ENCODE assay signal across 11 mouse cellular contexts in genomic region chr17:80800454-80800853, GRCm38 (mm10).
A peak's percentile ranks its signal among the peaks of the same experiment; 100 is the strongest.
DNase-seq lines count a peak whose midpoint lies in the region; ATAC-seq and TF ChIP-seq lines count a peak whose summit lies in the region.
"Had no signal": no experiment of that assay in that cellular context is flagged by ENCODE, and none has a peak within 500 bp of the region (broad histone marks: within the 10 kb centered on the region; RNA-seq: fewer than 3 reads in every experiment).

No protein-coding gene starts in this region.

- no peaks in the 10 kb centered on the region for H3K36me3 ChIP-seq in forebrain, embryonic 15.5 days
- no peaks in the 10 kb centered on the region for H3K36me3 ChIP-seq in forebrain, embryonic 12.5 days (replicated peaks)
- H3K36me3 ChIP-seq in liver, adult 2 months (ENCODE audit: control insufficient read depth, insufficient read depth, low read length) = no peaks in the 10 kb centered on the region
- no peaks in the 10 kb centered on the region for H3K36me3 ChIP-seq in liver, embryonic 12.5 days
- H3K36me3 ChIP-seq in limb, embryonic 14.5 days (ENCODE audit: control insufficient read depth, insufficient read depth, low read length) = no peaks in the 10 kb centered on the region

- no peaks in the 10 kb centered on the region for H3K9me3 ChIP-seq in forebrain, embryonic 15.5 days
- no peaks in the 10 kb centered on the region for H3K9me3 ChIP-seq in forebrain, embryonic 12.5 days
- no peaks in the 10 kb centered on the region for H3K9me3 ChIP-seq in liver, embryonic 12.5 days (replicated peaks)
- no peaks in the 10 kb centered on the region for H3K9me3 ChIP-seq in limb, embryonic 14.5 days (ENCODE audit: control insufficient read depth, low read length)

- no peak for ATAC-seq in forebrain, embryonic 15.5 days (replicated peaks)
- no peak for ATAC-seq in forebrain, embryonic 12.5 days (ENCODE audit: low FRiP score)
- no peak for ATAC-seq in liver, embryonic 12.5 days
- ATAC-seq in limb, embryonic 14.5 days (ENCODE audit: low FRiP score, low read depth) = no peak
- ATAC-seq in monocyte, adult 5-6 weeks (replicated peaks; ENCODE audit: insufficient number of reproducible peaks, low FRiP score, low TSS enrichment, poor library complexity, severe bottlenecking) = no peak

- H3K4me1 ChIP-seq in forebrain, embryonic 15.5 days = peaks cover 16% of the 10 kb centered on the region
- H3K4me1 ChIP-seq in forebrain, embryonic 12.5 days = peaks cover 13% of the 10 kb centered on the region
- H3K4me1 ChIP-seq in liver, adult 2 months (ENCODE audit: control insufficient read depth, insufficient read depth, low read length) = peaks cover 2% of the 10 kb centered on the region; the same call in 1 of the 2 replicates
- H3K4me1 ChIP-seq in liver, embryonic 12.5 days = 0 out of 2 replicates have a peak, but pooled peaks cover 16% of the 10 kb centered on the region
- peaks cover 28% of the 10 kb centered on the region for H3K4me1 ChIP-seq in limb, embryonic 14.5 days (ENCODE audit: control insufficient read depth, insufficient read depth, low read length)

- no peak overlapping the region for H3K4me2 ChIP-seq in forebrain, embryonic 15.5 days (replicated peaks)
- H3K4me2 ChIP-seq in forebrain, embryonic 12.5 days = no peak overlapping the region
- H3K4me2 ChIP-seq in liver, embryonic 12.5 days = no peak overlapping the region
- no peak overlapping the region for H3K4me2 ChIP-seq in limb, embryonic 14.5 days (replicated peaks; ENCODE audit: low read depth, low read length, severe bottlenecking)

- no peak overlapping the region for H3K4me3 ChIP-seq in forebrain, embryonic 15.5 days
- H3K4me3 ChIP-seq in forebrain, embryonic 12.5 days (replicated peaks) = no peak overlapping the region
- H3K4me3 ChIP-seq in liver, adult 2 months (ENCODE audit: insufficient read depth, low read depth, low read length) = no peak overlapping the region
- no peak overlapping the region for H3K4me3 ChIP-seq in liver, embryonic 12.5 days
- no peak overlapping the region for H3K4me3 ChIP-seq in limb, embryonic 14.5 days (replicated peaks; ENCODE audit: low read length)

- no peak for TF ChIP-seq CTCF in liver, adult 2 months (IDR thresholded peaks at IDR 0.05; ENCODE audit: low read depth, low read length)

- no peak for DNase-seq in liver, adult 2 months (ENCODE audit: extremely low read depth, low read depth, low spot score)
- peak; percentile 67 to 73 for DNase-seq in adrenal gland, postnatal 36 days
- DNase-seq in limb, embryonic 14.5 days (ENCODE audit: low spot score) = no peak
- DNase-seq in layer of hippocampus, postnatal 25 days (ENCODE audit: extremely low spot score in 1 of 2, low spot score in 1 of 2) = no peak
- DNase-seq: gastrocnemius, postnatal 25 days; left cerebral cortex, postnatal 4 days; midbrain, embryonic 14.5 days had no signal

- peak overlapping the region; percentile 74 for H3K27ac ChIP-seq in forebrain, embryonic 15.5 days (replicated peaks)
- H3K27ac ChIP-seq in forebrain, embryonic 12.5 days = no peak overlapping the region
- peak overlapping the region; percentile 49; the same call in 1 of the 2 replicates for H3K27ac ChIP-seq in liver, adult 2 months (replicated peaks; ENCODE audit: insufficient read depth, low read depth, low read length)
- H3K27ac ChIP-seq in liver, embryonic 12.5 days = no peak overlapping the region
- H3K27ac ChIP-seq in limb, embryonic 14.5 days (replicated peaks; ENCODE audit: low read depth, low read length) = peak overlapping the region; percentile 80; the same call in 1 of the 2 replicates

- WGBS in forebrain, embryonic 15.5 days = 87% methylated on average over 5 of the region's 5 CpGs
- WGBS in forebrain, embryonic 12.5 days = 89% methylated on average over 5 of the region's 5 CpGs
- 72% methylated on average over 5 of the region's 5 CpGs for WGBS in liver, adult 2 months
- 62% methylated on average over 5 of the region's 5 CpGs for WGBS in liver, embryonic 12.5 days (ENCODE audit: insufficient replicate concordance)
- WGBS in limb, embryonic 14.5 days = 59% methylated on average over 5 of the region's 5 CpGs

- H3K27me3 ChIP-seq in forebrain, embryonic 15.5 days = no peaks in the 10 kb centered on the region
- H3K27me3 ChIP-seq in forebrain, embryonic 12.5 days = no peaks in the 10 kb centered on the region
- no peaks in the 10 kb centered on the region for H3K27me3 ChIP-seq in liver, adult 2 months (ENCODE audit: control insufficient read depth, insufficient read depth, low read length)
- H3K27me3 ChIP-seq in liver, embryonic 12.5 days (replicated peaks) = peaks cover 6% of the 10 kb centered on the region
- H3K27me3 ChIP-seq in limb, embryonic 14.5 days (ENCODE audit: control insufficient read depth, insufficient read depth, low read length) = no peaks in the 10 kb centered on the region

- no peak overlapping the region for H3K9ac ChIP-seq in forebrain, embryonic 15.5 days (replicated peaks)
- H3K9ac ChIP-seq in forebrain, embryonic 12.5 days = no peak overlapping the region
- H3K9ac ChIP-seq in liver, adult 2 months (ENCODE audit: low read depth, low read length) = no peak overlapping the region
- no peak overlapping the region for H3K9ac ChIP-seq in liver, embryonic 12.5 days
- no peak overlapping the region for H3K9ac ChIP-seq in limb, embryonic 14.5 days (ENCODE audit: low read depth, low read length, severe bottlenecking)

- H3K79me2 ChIP-seq in liver, adult 2 months (ENCODE audit: control insufficient read depth, insufficient read depth, low read length) = no peaks in the 10 kb centered on the region

- no peak for TF ChIP-seq POLR2A in liver, adult 2 months (IDR thresholded peaks at IDR 0.05; ENCODE audit: extremely low read depth, insufficient read depth, low read length)
- TF ChIP-seq POLR2A in limb, embryonic 14.5 days (IDR thresholded peaks at IDR 0.05; ENCODE audit: borderline replicate concordance, extremely low read depth, insufficient read depth, insufficient read length) = no peak

Comparison
In these comparisons a context has a peak if more than half of its experiments do, and no peak if none do; other contexts are left out.
1. H3K27ac ChIP-seq: peak in forebrain, embryonic 15.5 days (single experiment), liver, adult 2 months (single experiment) and limb, embryonic 14.5 days (single experiment); none in forebrain, embryonic 12.5 days (single experiment) and liver, embryonic 12.5 days (single experiment).
2. DNase-seq: peak in adrenal gland, postnatal 36 days (2 of 2); none in liver, adult 2 months (single experiment), limb, embryonic 14.5 days (single experiment) and layer of hippocampus, postnatal 25 days (0 of 2).